Mouse (Mus musculus): ENCODE measurements at regions not wholly inside any gene's neighbourhood (a gene's known extent, or its start where the extent isn't known, plus 50 kb on each side); places are given as distances from the start of the nearest gene placed in this dataset.

DNA sequence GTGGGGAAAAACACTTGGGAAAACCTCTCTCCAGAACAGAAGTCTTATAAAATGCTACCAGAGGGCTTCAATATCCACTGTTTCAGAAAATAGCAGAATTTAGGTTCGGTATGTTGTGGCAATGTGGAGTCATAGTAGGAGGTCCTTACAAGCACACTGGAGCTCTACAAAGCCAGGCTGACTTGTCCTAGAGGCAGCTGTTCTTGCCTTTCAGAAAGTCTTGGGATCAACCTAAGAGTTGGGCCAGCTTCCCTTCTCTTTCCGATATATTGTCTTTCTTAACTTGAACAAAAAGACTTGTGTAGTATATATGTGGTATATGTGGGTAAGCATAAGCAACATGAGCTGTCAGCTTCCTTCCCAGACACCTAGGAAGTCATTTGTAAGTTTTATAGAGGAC lies 251.8 kb upstream of the Nrp1 start:
- DNase-seq, result no peak
- intact Hi-C loops (cut with DNase I), result no loop called here

DNA sequence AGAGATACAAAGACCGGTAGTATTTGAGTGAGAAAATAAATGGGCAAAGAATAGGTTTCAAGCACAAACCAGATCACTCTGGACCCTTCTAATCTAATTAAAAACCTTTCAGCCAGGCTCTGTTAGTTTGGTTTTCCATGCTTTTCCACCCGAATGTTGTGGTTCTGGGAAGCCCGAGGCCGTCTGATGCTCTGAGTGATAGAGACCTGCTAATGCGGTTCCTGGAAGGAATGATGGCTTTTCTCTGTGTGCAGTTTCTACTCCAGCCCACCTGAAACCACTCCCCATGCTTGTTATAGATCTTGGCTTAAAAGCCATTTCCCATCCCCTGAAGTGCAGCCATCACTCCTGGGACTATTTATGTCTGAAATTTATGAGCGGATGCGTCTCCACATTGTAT lies 251.4 kb upstream of the Nrp1 start:
- no peak for DNase-seq
- intact Hi-C loops (cut with DNase I), result no loop called here

DNA sequence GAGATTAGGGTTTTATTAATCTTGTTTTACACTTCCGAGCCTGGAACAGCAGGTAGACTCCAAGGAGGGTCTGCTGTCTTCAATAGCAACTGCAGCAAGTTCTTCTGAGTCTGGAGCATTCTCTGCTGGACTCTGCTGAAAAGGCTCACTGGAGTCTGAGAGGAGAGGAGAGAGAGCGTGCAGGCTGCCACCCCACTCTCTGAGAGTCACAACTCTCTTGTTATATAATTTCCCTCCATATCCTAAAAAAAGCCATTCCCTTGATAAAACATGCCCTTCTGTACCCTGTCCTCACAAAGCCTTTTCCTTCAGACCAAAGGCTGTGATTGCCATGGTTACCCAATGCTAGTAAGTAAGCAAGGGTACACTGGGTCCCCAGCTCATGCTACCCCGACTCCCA lies 249.4 kb upstream of the Nrp1 start:
- DNase-seq, result no peak
- intact Hi-C loops (cut with DNase I), result no loop called here

DNA sequence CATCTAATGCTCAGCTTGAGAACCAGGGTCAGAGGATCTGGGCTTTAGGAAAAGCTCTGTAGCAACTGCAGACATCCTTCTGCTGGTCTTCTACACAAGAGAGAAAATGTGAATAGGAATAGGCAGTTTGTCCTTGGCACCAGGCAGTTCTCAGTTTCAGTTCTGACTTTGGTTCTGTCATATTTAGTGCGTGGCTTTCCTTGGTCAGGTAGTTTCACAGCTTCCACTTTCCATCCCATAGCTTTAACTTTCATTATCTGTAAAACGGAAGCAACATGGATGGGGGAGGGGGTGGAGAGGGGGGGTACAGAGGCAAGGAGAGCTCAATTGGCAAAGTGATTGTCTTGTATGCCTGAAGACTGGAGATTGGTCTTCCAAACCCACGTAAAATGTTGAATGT lies 247.3 kb upstream of the Nrp1 start:
- intact Hi-C loops (cut with DNase I), result no loop called here
- DNase-seq, result no peak

DNA sequence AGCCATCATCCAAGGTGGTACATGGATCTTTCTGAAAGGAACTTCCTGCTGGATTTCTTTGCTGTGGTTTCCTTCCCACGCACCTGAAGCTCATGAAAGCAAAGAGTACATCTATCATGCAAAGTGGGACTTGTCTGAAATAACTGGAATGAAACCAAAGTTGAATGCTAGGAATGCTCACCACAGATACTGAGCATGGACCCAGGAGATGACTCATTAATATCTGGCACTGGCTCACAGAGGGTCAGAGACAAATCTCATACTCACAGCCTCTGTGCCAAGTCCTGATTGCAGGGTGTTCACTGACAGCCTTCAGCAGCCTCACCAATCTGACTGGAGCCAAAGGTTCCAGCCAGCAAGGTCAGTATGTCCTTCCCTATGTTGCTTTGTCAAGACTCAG lies 245.3 kb upstream of the Nrp1 start:
- intact Hi-C loops (cut with DNase I), result no loop called here
- DNase-seq, result no peak

DNA sequence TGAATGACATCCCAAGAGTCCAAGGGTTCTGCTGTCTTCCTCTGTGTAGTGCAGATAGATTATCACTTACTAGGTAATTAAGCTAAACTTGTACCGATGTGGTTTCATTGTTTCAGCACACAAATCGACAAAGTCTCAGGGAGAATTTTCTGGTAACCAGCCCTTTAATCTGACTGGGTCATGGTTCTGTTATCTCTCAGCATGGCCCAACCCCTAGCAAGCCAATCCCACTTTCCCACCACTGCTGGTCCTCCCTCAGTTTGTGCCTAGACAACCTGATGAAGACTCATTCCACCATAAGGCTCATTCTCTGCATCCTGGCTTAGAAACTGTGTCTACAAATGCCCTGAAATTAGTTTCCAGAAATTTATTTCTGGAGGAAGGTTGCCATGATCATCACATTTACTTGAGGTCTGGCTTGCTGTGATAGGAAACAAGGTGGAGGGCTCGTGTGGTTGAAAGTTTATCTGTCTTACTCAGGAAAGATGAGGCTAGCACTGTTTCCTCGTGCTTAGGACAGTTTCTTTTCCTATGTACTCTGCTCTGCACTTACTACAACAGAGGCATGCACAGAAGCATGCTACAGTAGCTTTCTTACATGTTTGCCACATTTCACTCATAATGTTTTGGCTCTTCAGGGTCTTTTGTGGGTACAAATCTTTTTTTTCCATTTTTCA lies 217.0 kb upstream of the Nrp1 start:
- intact Hi-C loops (cut with DNase I), result no loop called here
- DNase-seq, result no peak

DNA sequence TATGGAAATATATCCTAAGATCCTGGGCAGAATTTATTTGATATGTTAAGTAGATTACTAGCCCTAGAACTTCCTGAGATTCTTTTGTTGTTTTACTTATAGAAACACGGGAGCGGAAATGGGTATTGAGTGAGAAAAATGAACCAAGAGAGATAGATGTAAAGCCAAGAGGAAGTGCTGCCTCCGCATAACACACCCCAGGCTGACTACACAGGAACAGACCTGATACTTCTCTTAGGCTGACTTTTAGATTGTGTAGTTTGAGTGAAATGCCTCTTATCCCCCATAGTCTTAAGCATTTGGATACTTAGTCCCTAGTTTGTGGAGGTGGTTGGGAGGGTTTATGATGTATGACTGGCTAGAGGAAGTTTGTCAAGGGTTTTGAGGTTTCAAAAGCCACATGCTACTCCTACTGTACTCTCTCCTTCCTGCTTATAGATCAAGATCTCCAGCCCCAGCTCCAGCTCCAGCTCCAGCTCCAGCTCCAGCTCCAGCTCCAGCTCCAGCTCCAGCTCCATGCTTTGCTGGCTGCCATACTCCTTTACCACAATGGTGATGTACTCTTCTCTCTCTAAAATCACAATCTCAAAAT lies 210.0 kb upstream of the Nrp1 start:
- intact Hi-C loops (cut with DNase I), result no loop called here
- DNase-seq, result no peak

GRCm38 (mm10) chr8:128155604-128156003 lies 202.8 kb upstream of the Nrp1 start:
- intact Hi-C loops (cut with DNase I), result no loop called here
- DNase-seq, result no peak

- DNase-seq, result no peak
- intact Hi-C loops (cut with DNase I), result no loop called here
Observed at GRCm38 (mm10) chr8:128156221-128156620, 202.2 kb upstream of the Nrp1 start.

GRCm38 (mm10) chr8:128162857-128163256 lies 195.5 kb upstream of the Nrp1 start:
- intact Hi-C loops (cut with DNase I), result no loop called here
- DNase-seq, result no peak

DNA sequence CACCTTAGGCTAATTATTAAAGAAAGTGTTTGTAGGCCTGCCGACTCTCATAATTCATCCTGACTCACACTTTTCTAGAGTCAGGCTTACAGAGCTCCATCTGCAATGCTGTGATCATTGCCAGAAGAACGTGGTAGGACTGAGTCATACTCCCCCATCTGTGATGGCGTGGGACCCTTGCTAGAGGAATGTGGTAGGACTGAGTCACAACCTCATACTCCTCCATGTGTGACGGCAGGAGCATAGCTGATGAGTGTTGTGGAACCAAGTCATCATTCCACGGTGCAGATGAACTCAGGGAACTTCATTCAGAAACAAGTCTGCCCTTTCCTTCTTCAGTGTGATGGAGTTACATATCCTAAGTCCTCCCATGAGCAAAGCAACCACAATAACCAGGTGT lies 193.4 kb upstream of the Nrp1 start:
- DNase-seq, result no peak
- intact Hi-C loops (cut with DNase I), result no loop called here

DNA sequence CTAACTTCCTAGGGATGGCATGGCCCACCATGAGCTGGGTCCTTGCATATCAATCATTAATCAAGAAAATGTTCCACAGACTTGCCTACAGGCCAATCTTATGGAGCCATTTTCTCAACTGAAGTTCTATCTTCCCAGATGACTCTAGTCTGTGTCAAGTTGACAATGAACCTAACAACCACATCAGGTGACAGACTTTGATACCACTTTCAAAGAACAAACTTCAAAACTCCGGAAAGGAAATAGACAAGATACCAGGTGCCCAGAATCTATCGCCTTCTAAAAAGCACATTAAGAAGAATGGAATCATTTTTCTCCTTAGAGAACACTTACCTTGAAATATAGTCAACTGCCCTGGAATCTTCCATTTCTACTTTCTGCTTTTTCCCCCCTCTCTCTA lies 192.8 kb upstream of the Nrp1 start:
- intact Hi-C loops (cut with DNase I), result no loop called here

DNA sequence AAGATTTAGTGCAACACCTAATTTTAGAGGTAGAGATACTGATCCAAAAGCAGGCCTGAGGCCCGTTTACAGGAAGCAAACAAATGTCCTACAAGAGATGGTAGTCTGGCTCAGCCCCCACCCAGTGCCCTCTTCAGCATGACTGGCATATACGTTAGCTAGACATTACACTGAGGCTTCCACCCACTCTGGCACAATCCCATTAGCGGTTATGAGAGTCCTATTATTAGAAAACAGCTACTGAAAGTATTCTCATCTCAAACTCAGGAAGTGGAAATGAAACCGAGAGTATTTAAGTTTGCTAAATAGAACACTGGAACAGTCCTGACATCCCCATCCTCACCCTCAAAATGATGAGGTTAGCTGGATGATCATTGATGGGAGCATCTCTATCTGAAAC lies 192.3 kb upstream of the Nrp1 start:
- intact Hi-C loops (cut with DNase I), result no loop called here
- no peak for DNase-seq

More for the DNA sequence above, 192.8 kb upstream of the Nrp1 start:
- DNase-seq, result no peak

- intact Hi-C loops (cut with DNase I), result no loop called here
- no peak for DNase-seq
Observed at GRCm38 (mm10) chr8:128168819-128169218, 189.6 kb upstream of the Nrp1 start.

DNA sequence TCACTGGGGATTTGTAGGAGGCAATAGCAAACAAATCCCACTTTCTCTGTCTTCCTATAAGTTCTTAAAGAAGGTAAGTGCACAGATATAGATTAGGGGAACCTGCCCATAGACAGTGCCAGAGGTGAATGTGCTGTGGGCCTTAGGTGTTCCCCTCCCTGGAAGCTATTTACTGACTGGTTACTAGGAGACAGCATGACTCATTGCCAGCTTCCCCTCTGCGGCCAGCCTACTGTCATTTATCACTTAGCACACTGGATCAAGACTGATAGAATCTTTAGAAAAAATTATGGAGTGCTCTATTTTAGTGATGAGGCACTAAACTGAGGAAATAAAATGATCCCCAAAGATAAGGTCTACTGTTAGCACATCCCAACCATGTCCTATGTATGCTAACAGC lies 187.3 kb upstream of the Nrp1 start:
- intact Hi-C loops (cut with DNase I), result no loop called here
- no peak for DNase-seq

DNA sequence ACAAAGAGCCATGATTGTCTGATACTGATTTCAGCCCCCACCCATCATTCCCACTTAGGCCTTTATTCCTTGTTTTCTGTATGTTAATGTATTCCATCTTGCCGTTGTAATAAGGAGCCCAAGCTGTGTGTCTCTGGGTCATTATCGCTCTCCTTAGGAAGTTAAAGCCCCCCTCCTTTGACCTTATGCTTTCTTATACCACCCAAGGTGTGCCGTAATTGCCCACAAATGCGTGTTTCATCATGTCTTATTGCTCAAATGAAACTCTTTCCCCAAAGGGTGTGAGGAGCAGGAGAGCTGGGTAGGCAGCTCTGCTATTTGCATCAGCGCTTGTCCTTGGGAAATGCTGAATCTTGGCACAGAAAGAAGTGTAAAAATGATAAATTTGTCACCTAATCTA lies 178.2 kb upstream of the Nrp1 start:
- intact Hi-C loops (cut with DNase I), result no loop called here
- no peak for DNase-seq

DNA sequence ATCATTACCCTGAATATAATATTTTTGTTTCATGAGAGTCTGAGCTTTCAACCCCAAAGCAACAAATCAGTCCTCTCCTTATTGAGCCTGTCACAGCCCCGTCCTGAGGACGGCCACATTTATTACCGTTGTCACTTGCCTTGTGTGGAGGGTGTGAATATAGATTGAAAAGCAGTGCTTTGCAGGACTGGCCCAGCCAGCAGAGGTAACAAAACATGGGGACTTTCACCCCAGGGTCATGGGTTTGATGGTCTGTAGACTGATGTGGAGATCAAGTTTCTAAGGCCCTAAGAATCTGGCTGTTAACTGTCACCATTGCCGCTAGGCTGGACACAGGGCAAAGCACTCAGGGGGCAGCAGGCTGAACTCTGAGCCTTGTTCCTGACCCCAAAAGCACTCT lies 175.3 kb upstream of the Nrp1 start:
- intact Hi-C loops (cut with DNase I), result no loop called here
- DNase-seq, result no peak

- no peak for DNase-seq
Observed at GRCm38 (mm10) chr8:128188321-128188720, 170.1 kb upstream of the Nrp1 start.

GRCm38 (mm10) chr8:128193293-128193887 lies 165.0 kb upstream of the Nrp1 start:
- intact Hi-C loops (cut with DNase I), result no loop called here
- no peak for DNase-seq

More at GRCm38 (mm10) chr8:128188321-128188720, 170.1 kb upstream of the Nrp1 start:
- intact Hi-C loops (cut with DNase I), result no loop called here

DNA sequence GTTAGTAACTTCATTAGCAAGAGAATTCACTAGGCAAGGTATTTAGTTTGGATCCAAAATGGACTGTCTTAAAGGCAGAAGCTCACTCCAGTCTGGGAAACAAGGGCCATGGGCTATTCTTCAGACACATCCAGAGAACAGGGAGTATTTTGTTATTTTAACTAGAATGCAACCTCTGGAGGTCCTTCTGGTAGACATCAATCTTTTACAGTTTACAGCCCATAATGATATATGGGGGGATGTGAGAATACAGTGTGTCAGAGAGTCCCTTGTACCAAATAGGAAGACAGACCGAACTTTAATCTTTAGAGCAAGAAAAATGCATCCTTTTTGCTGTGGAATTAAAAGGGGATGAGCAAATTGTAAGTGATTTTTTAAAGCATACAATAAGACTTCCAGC lies 157.6 kb upstream of the Nrp1 start:
- intact Hi-C loops (cut with DNase I), result no loop called here
- no peak for DNase-seq

DNA sequence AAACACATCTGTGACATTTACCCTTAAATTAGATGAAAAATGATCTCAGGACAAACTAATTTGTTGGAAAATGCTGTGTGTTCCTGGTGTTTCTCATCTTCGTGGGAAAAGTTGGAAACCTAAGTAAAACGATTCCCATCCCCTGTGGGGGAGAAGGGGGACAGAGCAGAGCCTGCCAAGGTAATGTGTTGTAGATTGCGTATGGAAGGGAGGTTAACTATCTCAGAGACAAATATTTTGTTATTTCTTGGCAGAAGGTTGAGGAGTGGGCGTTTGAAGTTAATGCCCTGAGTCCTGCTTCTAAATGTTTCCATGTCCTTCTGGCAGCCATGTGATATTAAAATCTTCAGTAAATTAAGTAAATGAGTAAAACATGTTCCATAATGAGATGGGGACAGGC lies 156.8 kb upstream of the Nrp1 start:
- DNase-seq, result no peak

GRCm38 (mm10) chr8:128202158-128202886 lies 156.1 kb upstream of the Nrp1 start:
- intact Hi-C loops (cut with DNase I), result no loop called here
- DNase-seq, result no peak

More for the DNA sequence above, 156.8 kb upstream of the Nrp1 start:
- intact Hi-C loops (cut with DNase I), result no loop called here

All from left cerebral cortex, postnatal 4 days (tissue).